Mouse (Mus musculus) limb, embryonic 11.5 days (tissue): ENCODE measurements at regions not wholly inside any gene's neighbourhood (a gene's known extent, or its start where the extent isn't known, plus 50 kb on each side); places are given as distances from the start of the nearest gene placed in this dataset.

Source experiments
- ATAC-seq: fragments of 200-750 bp; cut with Nextera tagmentation; 2 replicates; pipeline ENCODE4 v1.8.0; 2017; ENCODE audit warnings: low read depth; ENCODE audit not compliant: insufficient number of reproducible peaks, low FRiP score, low TSS enrichment
- DNase-seq: peaks from one replicate; pipeline ENCODE4 v3.0.0-alpha.2; 2015; ENCODE audit warnings: low spot score
- H3K27ac ChIP-seq: fragments of 300-500 bp; sonication (generic); replicated peaks from 2 replicates; pipeline ENCODE4 v1.5.1; 2014; ENCODE audit warnings: low read depth, mild to moderate bottlenecking, low read length
- H3K27me3 ChIP-seq: fragments of 300-500 bp; sonication (generic); 2 replicates; pipeline ENCODE4 v1.6.1; 2014; ENCODE audit warnings: mild to moderate bottlenecking, low read length, mixed read lengths; ENCODE audit not compliant: control insufficient read depth, insufficient read depth
- H3K36me3 ChIP-seq: fragments of 300-500 bp; sonication (generic); 2 replicates; pipeline ENCODE4 v1.6.1; 2014; ENCODE audit warnings: mild to moderate bottlenecking, low read length, moderate library complexity, mixed read lengths; ENCODE audit not compliant: control insufficient read depth, insufficient read depth
- H3K4me1 ChIP-seq: fragments of 300-500 bp; sonication (generic); 2 replicates; pipeline ENCODE4 v1.6.1; 2014; ENCODE audit warnings: low read length, mixed read lengths; ENCODE audit not compliant: control insufficient read depth, insufficient read depth
- H3K4me2 ChIP-seq: fragments of 300-500 bp; sonication (generic); 2 replicates; pipeline ENCODE4 v1.6.1; 2014; ENCODE audit warnings: low read depth, mild to moderate bottlenecking, moderate library complexity; ENCODE audit not compliant: severe bottlenecking
- H3K4me3 ChIP-seq: fragments of 300-500 bp; sonication (generic); 2 replicates; pipeline ENCODE4 v1.5.1; 2014; ENCODE audit warnings: low read depth, low read length
- H3K9ac ChIP-seq: fragments of 300-500 bp; sonication (generic); 2 replicates; pipeline ENCODE4 v1.6.1; 2014; ENCODE audit warnings: mild to moderate bottlenecking, low read length
- H3K9me3 ChIP-seq: fragments of 300-500 bp; sonication (generic); 2 replicates; pipeline ENCODE4 v1.6.1; 2016; ENCODE audit warnings: low read length; ENCODE audit not compliant: control insufficient read depth
- WGBS: fragments of 180-500 bp; shearing (Covaris S2); extraction: QIAGEN DNeasy Blood & Tissue Kit; methylation state at CpG from one replicate; pipeline ENCODE4 v1.1.7; 2014; 5-methylcytosine and 5-hydroxymethylcytosine counted together

GRCm38 (mm10) chr17:68135436-68135835 is 131.5 kb upstream of the Arhgap28 start:
- no peak overlapping the region for H3K4me2 ChIP-seq
- no peak overlapping the region for H3K27ac ChIP-seq
- no peaks in the 10 kb centered on the region for H3K4me1 ChIP-seq
- DNase-seq (no peak), ATAC-seq (no peak)
- no peaks in the 10 kb centered on the region for H3K9me3 ChIP-seq
- no peak overlapping the region for H3K9ac ChIP-seq
- H3K4me3 ChIP-seq, result no peak overlapping the region
- no peaks in the 10 kb centered on the region for H3K36me3 ChIP-seq
- WGBS, result 69% methylated on average over 5 of the region's 5 CpGs
- no peaks in the 10 kb centered on the region for H3K27me3 ChIP-seq

DNA sequence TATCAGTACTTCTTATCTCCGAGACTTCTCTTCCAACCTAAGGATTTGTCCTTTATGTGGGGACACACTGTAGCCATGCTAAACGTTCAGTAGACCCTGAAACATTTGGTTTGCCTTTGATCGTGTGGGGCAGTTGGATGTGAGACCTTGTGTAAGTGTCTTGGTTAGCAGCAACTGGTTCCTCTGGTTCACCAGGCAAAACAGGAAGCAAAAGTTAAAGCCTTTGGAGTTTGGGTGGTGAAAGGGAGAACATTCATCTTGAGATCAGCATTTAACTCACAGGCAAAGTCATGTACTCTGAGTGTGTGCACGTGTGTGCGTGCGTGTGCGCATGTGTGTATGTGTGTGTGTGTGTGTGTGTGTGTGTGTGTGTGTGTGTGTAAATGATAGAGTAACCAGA is 130.3 kb upstream of the L3mbtl4 start:
- no peaks in the 10 kb centered on the region for H3K4me1 ChIP-seq
- no peak overlapping the region for H3K4me3 ChIP-seq
- ATAC-seq (no peak), DNase-seq (no peak)
- H3K4me2 ChIP-seq, result no peak overlapping the region
- H3K9ac ChIP-seq, result no peak overlapping the region
- no peaks in the 10 kb centered on the region for H3K27me3 ChIP-seq
- no peaks in the 10 kb centered on the region for H3K36me3 ChIP-seq
- no peak overlapping the region for H3K27ac ChIP-seq
- 92% methylated on average over 7 of the region's 7 CpGs for WGBS
- H3K9me3 ChIP-seq, result no peaks in the 10 kb centered on the region

GRCm38 (mm10) chr17:68149237-68149792 is 124.3 kb upstream of the L3mbtl4 start:
- no peaks in the 10 kb centered on the region for H3K4me1 ChIP-seq
- H3K4me2 ChIP-seq, result no peak overlapping the region
- H3K36me3 ChIP-seq, result no peaks in the 10 kb centered on the region
- H3K4me3 ChIP-seq, result no peak overlapping the region
- DNase-seq (no peak), ATAC-seq (no peak)
- no peaks in the 10 kb centered on the region for H3K9me3 ChIP-seq
- 91% methylated on average over 10 of the region's 10 CpGs for WGBS
- no peaks in the 10 kb centered on the region for H3K27me3 ChIP-seq
- no peak overlapping the region for H3K9ac ChIP-seq
- no peak overlapping the region for H3K27ac ChIP-seq

DNA sequence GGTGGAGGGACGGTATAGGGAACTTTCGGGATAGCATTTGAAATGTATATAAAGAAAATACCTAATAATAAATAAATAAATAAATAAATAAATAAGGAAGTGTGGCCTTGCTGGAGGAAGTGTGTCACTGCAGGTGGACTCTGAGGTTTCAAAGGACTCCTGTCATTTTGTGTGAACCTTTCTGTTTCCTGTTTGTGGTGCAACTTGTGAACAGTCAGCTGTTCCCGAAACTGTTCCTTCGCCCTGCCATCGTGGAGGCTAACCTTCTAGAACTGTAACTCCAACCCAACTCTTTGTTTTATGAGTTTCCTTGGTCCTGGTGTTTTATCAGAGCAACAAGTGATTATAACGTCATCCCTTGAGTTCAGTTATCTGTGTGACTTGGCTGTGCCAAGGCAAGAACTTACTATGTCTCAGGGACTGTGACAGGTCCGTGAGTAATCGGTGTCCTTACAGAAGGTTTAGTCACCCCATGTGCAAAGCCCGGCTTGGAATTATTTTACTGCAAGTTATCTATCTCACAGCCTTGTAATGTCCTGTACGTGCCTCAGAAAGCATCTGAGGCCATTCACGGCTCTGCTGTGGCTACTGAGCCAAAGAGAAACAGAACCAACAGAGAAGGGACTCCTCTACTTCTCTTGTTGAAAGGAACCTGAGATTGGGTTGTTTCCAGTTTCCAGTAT is 121.0 kb upstream of the L3mbtl4 start:
- 91% methylated on average over 11 of the region's 11 CpGs for WGBS
- DNase-seq, result no peak
- no peaks in the 10 kb centered on the region; the same call in 1 of the 2 replicates for H3K9me3 ChIP-seq

DNA sequence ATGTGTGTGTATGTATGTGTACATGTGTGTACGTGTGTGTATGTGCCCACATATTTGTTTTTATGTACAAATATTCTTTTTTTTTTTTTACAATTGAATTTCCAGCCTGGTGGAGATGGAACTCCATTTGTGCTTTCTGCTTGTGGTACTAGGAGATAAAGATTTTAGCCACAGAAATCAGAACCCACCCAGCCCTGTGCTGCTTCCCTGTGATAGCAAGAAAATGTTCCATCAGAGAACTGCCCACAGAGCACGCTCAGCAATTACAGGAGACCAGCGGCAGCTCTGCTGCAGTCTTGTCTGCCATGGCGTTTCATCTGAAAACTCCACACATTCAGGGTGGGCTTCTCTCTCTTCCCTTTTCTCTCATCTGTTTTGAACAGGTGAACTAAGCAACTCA is 118.7 kb upstream of the L3mbtl4 start:
- Histone ChIP-seq H3K4me1 (no peaks in the 10 kb centered on the region), H3K27ac (no peak overlapping the region), H3K4me2 (no peak overlapping the region), H3K4me3 (no peak overlapping the region), H3K27me3 (no peaks in the 10 kb centered on the region), H3K9me3 (no peaks in the 10 kb centered on the region; the same call in 1 of the 2 replicates), H3K36me3 (no peaks in the 10 kb centered on the region), H3K9ac (no peak overlapping the region)
- DNase-seq, result no peak
- 85% methylated on average over 4 of the region's 4 CpGs for WGBS
- no peak for ATAC-seq

More for the DNA sequence above, 121.0 kb upstream of the L3mbtl4 start:
- no peaks in the 10 kb centered on the region for H3K36me3 ChIP-seq
- ATAC-seq, result no peak
- H3K27me3 ChIP-seq, result no peaks in the 10 kb centered on the region
- H3K4me2 ChIP-seq, result no peak overlapping the region
- H3K4me1 ChIP-seq, result no peaks in the 10 kb centered on the region
- no peak overlapping the region for H3K27ac ChIP-seq
- no peak overlapping the region for H3K9ac ChIP-seq
- H3K4me3 ChIP-seq, result no peak overlapping the region

DNA sequence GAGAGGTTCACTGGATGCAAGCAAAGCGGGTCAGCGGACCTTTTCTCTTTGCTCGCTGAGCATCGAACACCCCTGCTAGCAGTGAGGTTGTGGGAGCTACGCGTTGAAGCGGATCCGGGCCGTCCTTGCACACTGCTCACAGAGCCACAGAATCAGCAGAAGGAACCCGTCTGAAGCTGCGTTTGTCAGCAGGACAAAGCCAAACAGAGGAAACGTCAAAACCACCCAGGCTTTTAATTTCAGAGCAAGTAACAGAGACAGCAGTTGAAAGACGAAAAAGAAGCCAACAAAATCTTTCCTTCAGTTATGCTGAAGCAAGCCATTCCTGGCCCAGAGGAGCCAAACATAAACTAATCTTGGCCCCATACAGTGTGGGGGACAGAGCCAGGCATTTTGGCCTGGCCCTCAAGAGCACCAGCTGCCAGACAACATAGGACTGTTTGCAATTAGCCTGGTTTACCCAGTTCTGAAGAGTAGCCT is 115.4 kb upstream of the L3mbtl4 start:
- H3K36me3 ChIP-seq, result no peaks in the 10 kb centered on the region
- no peak overlapping the region for H3K27ac ChIP-seq
- H3K9ac ChIP-seq, result no peak overlapping the region
- H3K27me3 ChIP-seq, result no peaks in the 10 kb centered on the region
- no peak overlapping the region for H3K4me3 ChIP-seq
- 70% methylated on average over 13 of the region's 13 CpGs for WGBS
- ATAC-seq, result no peak
- no peak for DNase-seq
- H3K4me2 ChIP-seq, result no peak overlapping the region
- H3K9me3 ChIP-seq, result no peaks in the 10 kb centered on the region; the same call in 1 of the 2 replicates
- no peaks in the 10 kb centered on the region for H3K4me1 ChIP-seq

DNA sequence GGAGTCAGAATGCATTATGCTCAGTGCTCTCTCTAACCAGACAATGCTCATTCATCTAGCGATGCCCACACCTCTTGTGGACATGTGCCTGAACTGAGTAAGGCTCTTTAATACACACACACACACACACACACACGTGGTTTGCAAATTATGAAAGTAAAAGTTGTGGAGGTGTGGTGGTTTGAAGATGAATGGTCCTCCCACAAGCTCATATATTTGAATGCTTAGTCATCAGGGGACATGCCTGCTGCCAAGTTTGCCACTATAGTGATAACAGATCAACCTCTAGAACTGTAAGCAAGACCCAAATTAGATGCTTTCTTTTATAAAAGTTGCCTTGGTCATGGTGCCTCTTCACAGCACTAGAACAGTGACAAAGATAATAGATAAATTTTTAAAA is 112.5 kb upstream of the L3mbtl4 start:
- ATAC-seq, result no peak
- no peaks in the 10 kb centered on the region for H3K36me3 ChIP-seq
- no peak overlapping the region for H3K27ac ChIP-seq
- H3K9ac ChIP-seq, result no peak overlapping the region
- WGBS, result 80% methylated on average over 2 of the region's 2 CpGs
- no peak overlapping the region for H3K4me3 ChIP-seq
- H3K9me3 ChIP-seq, result no peaks in the 10 kb centered on the region; the same call in 1 of the 2 replicates
- DNase-seq, result no peak
- H3K4me2 ChIP-seq, result no peak overlapping the region
- H3K4me1 ChIP-seq, result peaks cover 8% of the 10 kb centered on the region; the same call in 1 of the 2 replicates
- H3K27me3 ChIP-seq, result no peaks in the 10 kb centered on the region

DNA sequence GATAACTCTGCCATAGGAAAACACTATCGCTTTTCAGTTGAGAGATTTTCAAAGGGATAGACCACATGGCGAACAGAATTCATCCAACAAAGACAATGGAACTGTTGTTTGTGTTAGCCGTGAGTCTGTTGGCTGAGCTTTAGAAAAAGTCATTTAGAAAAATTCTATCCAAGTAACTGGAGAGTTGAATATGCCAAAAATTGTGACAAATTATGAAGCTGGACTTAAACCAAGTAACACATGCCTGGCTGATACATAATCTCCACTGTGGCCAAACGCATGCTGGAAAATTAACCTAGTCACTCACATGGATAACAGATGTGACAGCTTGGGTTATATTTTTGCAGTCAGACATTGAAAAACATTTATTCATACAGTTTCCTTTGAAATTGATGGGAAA is 110.1 kb upstream of the L3mbtl4 start:
- WGBS, result 68% methylated on average over 4 of the region's 4 CpGs
- Histone ChIP-seq H3K9me3 (no peaks in the 10 kb centered on the region), H3K27me3 (no peaks in the 10 kb centered on the region), H3K4me2 (no peak overlapping the region), H3K27ac (no peak overlapping the region), H3K4me1 (peaks cover 8% of the 10 kb centered on the region; the same call in 1 of the 2 replicates), H3K36me3 (no peaks in the 10 kb centered on the region), H3K4me3 (no peak overlapping the region), H3K9ac (no peak overlapping the region)
- no peak for DNase-seq
- no peak for ATAC-seq
